In the genomic region with DNA sequence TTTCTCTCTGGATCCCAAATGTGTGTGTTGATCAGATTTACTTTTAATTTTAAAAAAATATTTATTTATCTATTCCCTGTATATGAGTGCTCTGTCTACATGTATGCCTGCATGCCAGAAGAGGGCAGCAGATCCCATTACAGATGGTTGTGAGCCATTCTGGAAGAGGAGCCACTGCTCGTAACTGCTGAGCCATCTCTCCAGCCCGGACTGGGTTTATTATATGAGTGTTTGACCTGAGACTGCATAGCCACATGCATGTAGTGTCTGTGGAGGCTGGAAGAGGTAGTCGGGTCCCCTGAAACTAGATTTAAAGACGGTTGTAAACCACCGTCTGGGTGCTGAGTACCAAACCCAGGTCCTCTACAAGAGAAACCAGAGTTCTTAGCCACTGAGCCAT, we compare ENCODE assay signal across 9 mouse cellular contexts. TPM values are rescaled to one million over a fixed set of nuclear protein-coding genes. Genes with fewer than 3 reads are reported as not detected.
A peak's percentile ranks its signal among the peaks of the same experiment; 100 is the strongest.
DNase-seq lines count a peak whose midpoint lies in the region; ATAC-seq and TF ChIP-seq lines count a peak whose summit lies in the region.
"Had no signal": no experiment of that assay in that cellular context is flagged by ENCODE, and none has a peak within 500 bp of the region (broad histone marks: within the 10 kb centered on the region; RNA-seq: fewer than 3 reads in every experiment).

No protein-coding gene starts in this region.

- H3K4me2 ChIP-seq in embryonic facial prominence, embryonic 12.5 days (replicated peaks), result peak overlapping the region; percentile 55; the same call in 1 of the 2 replicates
- H3K4me2 ChIP-seq in hindbrain, embryonic 15.5 days, result peak overlapping the region; percentile 74
- H3K4me2 ChIP-seq in liver, embryonic 11.5 days, result peak overlapping the region; percentile 73

- no peaks in the 10 kb centered on the region; the same call in 1 of the 2 replicates for H3K79me2 ChIP-seq in MEL (ENCODE audit: control insufficient read depth, insufficient read depth, low read length, poor library complexity)

- WGBS in embryonic facial prominence, embryonic 12.5 days, result 62% methylated on average over 5 of the region's 5 CpGs
- WGBS in hindbrain, embryonic 15.5 days, result 59% methylated on average over 5 of the region's 5 CpGs
- 61% methylated on average over 5 of the region's 5 CpGs for WGBS in liver, embryonic 11.5 days

- H3K27me3 ChIP-seq in MEL (ENCODE audit: control insufficient read depth in 1 of 2, insufficient read depth in 2 of 2, low read length in 2 of 2), result no peaks in the 10 kb centered on the region
- no peaks in the 10 kb centered on the region for H3K27me3 ChIP-seq in embryonic facial prominence, embryonic 12.5 days
- H3K27me3 ChIP-seq in hindbrain, embryonic 15.5 days, result no peaks in the 10 kb centered on the region
- H3K27me3 ChIP-seq in liver, embryonic 11.5 days (replicated peaks; ENCODE audit: control insufficient read depth, insufficient read depth, low read length), result no peaks in the 10 kb centered on the region

- no peak for TF ChIP-seq POLR2A in MEL (IDR thresholded peaks at IDR 0.05; ENCODE audit: control insufficient read depth in 1 of 2, insufficient read depth in 1 of 2, low read depth in 1 of 2, low read length in 2 of 2, poor library complexity in 1 of 2)

- peak overlapping the region; percentile 86 for H3K9ac ChIP-seq in MEL (ENCODE audit: control insufficient read depth, low read depth, low read length, poor library complexity, severe bottlenecking)
- no peak overlapping the region for H3K9ac ChIP-seq in embryonic facial prominence, embryonic 12.5 days
- no peak overlapping the region for H3K9ac ChIP-seq in hindbrain, embryonic 15.5 days
- H3K9ac ChIP-seq in liver, embryonic 11.5 days (ENCODE audit: low read depth, low read length), result peak overlapping the region; percentile 80

- peak; percentile 45 for TF ChIP-seq RAD21 in MEL (IDR thresholded peaks at IDR 0.05; ENCODE audit: low read depth, low read length)

- H3K4me3 ChIP-seq in gastrocnemius, adult 2 months, result peak overlapping the region; percentile 94
- H3K4me3 ChIP-seq in MEL (ENCODE audit: control insufficient read depth in 1 of 2, insufficient read depth in 1 of 2, low read depth in 2 of 2, low read length in 2 of 2), result peak overlapping the region; percentile 87 to 97
- H3K4me3 ChIP-seq in embryonic facial prominence, embryonic 12.5 days, result peak overlapping the region; percentile 49; the same call in 1 of the 2 replicates
- peak overlapping the region; percentile 73; the same call in 1 of the 2 replicates for H3K4me3 ChIP-seq in hindbrain, embryonic 15.5 days
- H3K4me3 ChIP-seq in liver, embryonic 11.5 days (ENCODE audit: low read depth, low read length), result peak overlapping the region; percentile 59

- H3K9me3 ChIP-seq in MEL (replicated peaks; ENCODE audit: insufficient read depth, low read length), result no peaks in the 10 kb centered on the region
- no peaks in the 10 kb centered on the region for H3K9me3 ChIP-seq in embryonic facial prominence, embryonic 12.5 days
- H3K9me3 ChIP-seq in hindbrain, embryonic 15.5 days, result no peaks in the 10 kb centered on the region
- H3K9me3 ChIP-seq in liver, embryonic 11.5 days (ENCODE audit: control insufficient read depth, low read length), result no peaks in the 10 kb centered on the region

- no peak for TF ChIP-seq EP300 in MEL (IDR thresholded peaks at IDR 0.05; ENCODE audit: low read depth in 1 of 2, low read length in 2 of 2)

- no peak for ATAC-seq in embryonic facial prominence, embryonic 12.5 days (ENCODE audit: insufficient number of reproducible peaks, insufficient read depth, low FRiP score, low TSS enrichment)
- 0 out of 2 replicates have a peak, but pooled peaks have one; percentile 27 for ATAC-seq in hindbrain, embryonic 15.5 days (ENCODE audit: low FRiP score, low read depth)
- ATAC-seq in liver, embryonic 11.5 days (replicated peaks; ENCODE audit: low FRiP score), result peak; percentile 52

- intact Hi-C loops in gastrocnemius, adult 2 months (cut with DNase I), result loop anchor here (2.0 to 5.0 kb wide), 3 partner anchors 74 to 178 kb away; partner anchors contain the start of genes Fiz1, Hspbp1 and Zfp524

- no peaks in the 10 kb centered on the region; a peak in 1 of 4 replicates for H3K36me3 ChIP-seq in MEL (ENCODE audit: control insufficient read depth in 1 of 2, insufficient read depth in 2 of 2, low read length in 2 of 2)
- no peaks in the 10 kb centered on the region for H3K36me3 ChIP-seq in embryonic facial prominence, embryonic 12.5 days
- no peaks in the 10 kb centered on the region for H3K36me3 ChIP-seq in hindbrain, embryonic 15.5 days
- no peaks in the 10 kb centered on the region for H3K36me3 ChIP-seq in liver, embryonic 11.5 days (ENCODE audit: control insufficient read depth, insufficient read depth, low read length)

- peak; percentile 59 for DNase-seq in gastrocnemius, adult 2 months
- DNase-seq in gastrocnemius, postnatal 25 days, result no peak
- DNase-seq in MEL (ENCODE audit: low read depth, low spot score), result peak; percentile 78
- no peak for DNase-seq in liver, embryonic 11.5 days (ENCODE audit: low spot score)
- DNase-seq in naive thymus-derived CD4-positive, alpha-beta T cell, adult 2 months (ENCODE audit: low read depth), result peak; percentile 48
- no peak for DNase-seq in gastrocnemius, adult 8-10 months (ENCODE audit: low spot score in 2 of 2)

- H3K4me1 ChIP-seq in MEL (ENCODE audit: control insufficient read depth in 1 of 2, insufficient read depth in 2 of 2, low read length in 2 of 2), result no peaks in the 10 kb centered on the region
- H3K4me1 ChIP-seq in embryonic facial prominence, embryonic 12.5 days, result 0 out of 2 replicates have a peak, but pooled peaks cover 4% of the 10 kb centered on the region
- peaks cover 12% of the 10 kb centered on the region for H3K4me1 ChIP-seq in hindbrain, embryonic 15.5 days (replicated peaks)
- H3K4me1 ChIP-seq in liver, embryonic 11.5 days (replicated peaks; ENCODE audit: control insufficient read depth, insufficient read depth, low read length), result 0 out of 2 replicates have a peak, but pooled peaks cover 2% of the 10 kb centered on the region

- peak; percentile 69 for TF ChIP-seq CTCF in gastrocnemius, adult 2 months (IDR thresholded peaks at IDR 0.05)
- TF ChIP-seq CTCF in MEL (IDR thresholded peaks at IDR 0.05 in 2 of 3, conservative IDR thresholded peaks at IDR 0.05 in 1 of 3; ENCODE audit: control insufficient read depth in 1 of 3, insufficient read depth in 1 of 3, low read depth in 2 of 3, low read length in 3 of 3, poor library complexity in 1 of 3, severe bottlenecking in 1 of 3), result peak; percentile 52 to 65 (median 58)

- H3K27ac ChIP-seq in gastrocnemius, adult 2 months, result peak overlapping the region; percentile 88
- H3K27ac ChIP-seq in MEL (ENCODE audit: control insufficient read depth, low read depth, low read length), result peak overlapping the region; percentile 2; the same call in 1 of the 2 replicates
- H3K27ac ChIP-seq in embryonic facial prominence, embryonic 12.5 days, result no peak overlapping the region
- H3K27ac ChIP-seq in hindbrain, embryonic 15.5 days (replicated peaks), result no peak overlapping the region
- no peak overlapping the region for H3K27ac ChIP-seq in liver, embryonic 11.5 days (ENCODE audit: low read depth, low read length)

RNA-seq across cellular contexts. Expression of gene Isoc2b, which starts 5.0 kb away (rescaled TPM):
- 1 to 10 TPM; 3.9 TPM for total RNA-seq in gastrocnemius, adult 2 months (2021)
- total RNA-seq in gastrocnemius, postnatal 25 days (2021), result 1 to 10 TPM; 4.3 to 4.5 TPM
- total RNA-seq in MEL (2012; rRNA removed), result 2.6 and 2.8 TPM in 2 replicates
- polyA plus RNA-seq in MEL (2012; ENCODE audit: insufficient read depth in 1 of 2, insufficient read length in 2 of 2, low read depth in 1 of 2, low replicate concordance in 2 of 2, missing spikeins in 1 of 2), result 1 to 10 TPM in 1 of 2 experiments, not detected in 1; 3.0 TPM
- polyA plus RNA-seq in embryonic facial prominence, embryonic 12.5 days (2016; fragmentation: Nextera tagmentation; extraction: Ambion mirVana), result 4.1 and 4.4 TPM in 2 replicates
- 3.2 and 4.1 TPM in 2 replicates for polyA plus RNA-seq in hindbrain, embryonic 15.5 days (2015; fragmentation: Nextera tagmentation; extraction: Ambion mirVana)
- 5.2 and 5.3 TPM in 2 replicates for polyA plus RNA-seq in liver, embryonic 11.5 days (2014; fragmentation: Nextera tagmentation; extraction: Ambion mirVana)
- total RNA-seq in gastrocnemius, adult 8-10 months (2022), result 1 to 10 TPM; 3.5 to 5.0 (median 3.8) TPM

RNA-seq across cellular contexts. Expression of gene Isoc2a, which starts 11.9 kb away (rescaled TPM):
- total RNA-seq in gastrocnemius, adult 2 months (2021), result 10 to 100 TPM; 26.4 to 33.5 TPM
- total RNA-seq in gastrocnemius, postnatal 25 days (2021), result 10 to 100 TPM; 21.4 to 24.3 TPM
- total RNA-seq in MEL (2012; rRNA removed), result 11.1 and 12.4 TPM in 2 replicates
- polyA plus RNA-seq in MEL (2012; ENCODE audit: insufficient read depth in 1 of 2, insufficient read length in 2 of 2, low read depth in 1 of 2, low replicate concordance in 2 of 2, missing spikeins in 1 of 2), result 10 to 100 TPM in 1 of 2 experiments, not detected in 1; 20.6 TPM
- polyA plus RNA-seq in embryonic facial prominence, embryonic 12.5 days (2016; fragmentation: Nextera tagmentation; extraction: Ambion mirVana), result 0.74 and 0.93 TPM in 2 replicates
- 0.75 and 0.77 TPM in 2 replicates for polyA plus RNA-seq in hindbrain, embryonic 15.5 days (2015; fragmentation: Nextera tagmentation; extraction: Ambion mirVana)
- polyA plus RNA-seq in liver, embryonic 11.5 days (2014; fragmentation: Nextera tagmentation; extraction: Ambion mirVana), result 1.3 and 1.4 TPM in 2 replicates
- 10 to 100 TPM; 23.6 to 32.4 (median 28.2) TPM for total RNA-seq in gastrocnemius, adult 8-10 months (2022)

RNA-seq across cellular contexts. Expression of gene Shisa7, which starts 20.6 kb away (rescaled TPM):
- total RNA-seq in gastrocnemius, adult 2 months (2021), result not detected
- not detected for total RNA-seq in gastrocnemius, postnatal 25 days (2021)
- total RNA-seq in MEL (2012; rRNA removed), result not detected in 2 replicates
- polyA plus RNA-seq in MEL (2012; ENCODE audit: insufficient read depth in 1 of 2, insufficient read length in 2 of 2, low read depth in 1 of 2, low replicate concordance in 2 of 2, missing spikeins in 1 of 2), result under 1 TPM in 1 of 2 experiments, not detected in 1; 0.07 TPM
- 0.48 and 0.52 TPM in 2 replicates for polyA plus RNA-seq in embryonic facial prominence, embryonic 12.5 days (2016; fragmentation: Nextera tagmentation; extraction: Ambion mirVana)
- 10.8 and 12.8 TPM in 2 replicates for polyA plus RNA-seq in hindbrain, embryonic 15.5 days (2015; fragmentation: Nextera tagmentation; extraction: Ambion mirVana)
- 0.03 and 0.11 TPM in 2 replicates for polyA plus RNA-seq in liver, embryonic 11.5 days (2014; fragmentation: Nextera tagmentation; extraction: Ambion mirVana)
- total RNA-seq in gastrocnemius, adult 8-10 months (2022), result not detected
- total RNA-seq: neutrophil, adult 5-6 weeks had no signal

RNA-seq across cellular contexts. Expression of gene Gm36210, which starts 41.2 kb away (rescaled TPM):
- under 1 TPM; 0.17 to 0.38 TPM for total RNA-seq in gastrocnemius, adult 2 months (2021)
- total RNA-seq in gastrocnemius, postnatal 25 days (2021), result under 1 TPM; 0.21 to 0.36 TPM
- 0.15 TPM in 1 of 2 replicates, not detected in the other for total RNA-seq in MEL (2012; rRNA removed)
- under 1 TPM in 1 of 2 experiments, not detected in 1; 0.97 TPM for polyA plus RNA-seq in MEL (2012; ENCODE audit: insufficient read depth in 1 of 2, insufficient read length in 2 of 2, low read depth in 1 of 2, low replicate concordance in 2 of 2, missing spikeins in 1 of 2)
- not detected in 2 replicates for polyA plus RNA-seq in embryonic facial prominence, embryonic 12.5 days (2016; fragmentation: Nextera tagmentation; extraction: Ambion mirVana)
- polyA plus RNA-seq in hindbrain, embryonic 15.5 days (2015; fragmentation: Nextera tagmentation; extraction: Ambion mirVana), result 0.45 and 0.47 TPM in 2 replicates
- polyA plus RNA-seq in liver, embryonic 11.5 days (2014; fragmentation: Nextera tagmentation; extraction: Ambion mirVana), result 0.22 TPM in 1 of 2 replicates, not detected in the other
- under 1 TPM in 3 of 4 experiments, not detected in 1; 0.29 to 0.81 (median 0.48) TPM for total RNA-seq in gastrocnemius, adult 8-10 months (2022)
- total RNA-seq: neutrophil, adult 5-6 weeks had no signal

RNA-seq across cellular contexts. Expression of gene Zfp628, which starts 49.9 kb away (rescaled TPM):
- 10 to 100 TPM in 1 of 2 experiments, 1 to 10 TPM in 1; 8.5 to 10.7 TPM for total RNA-seq in gastrocnemius, adult 2 months (2021)
- total RNA-seq in gastrocnemius, postnatal 25 days (2021), result 1 to 10 TPM; 6.8 to 8.3 TPM
- 2.5 and 3.3 TPM in 2 replicates for total RNA-seq in MEL (2012; rRNA removed)
- 10 to 100 TPM in 1 of 2 experiments, not detected in 1; 17.6 TPM for polyA plus RNA-seq in MEL (2012; ENCODE audit: insufficient read depth in 1 of 2, insufficient read length in 2 of 2, low read depth in 1 of 2, low replicate concordance in 2 of 2, missing spikeins in 1 of 2)
- polyA plus RNA-seq in embryonic facial prominence, embryonic 12.5 days (2016; fragmentation: Nextera tagmentation; extraction: Ambion mirVana), result 4.0 and 4.3 TPM in 2 replicates
- 3.5 and 4.2 TPM in 2 replicates for polyA plus RNA-seq in hindbrain, embryonic 15.5 days (2015; fragmentation: Nextera tagmentation; extraction: Ambion mirVana)
- polyA plus RNA-seq in liver, embryonic 11.5 days (2014; fragmentation: Nextera tagmentation; extraction: Ambion mirVana), result 3.3 and 3.5 TPM in 2 replicates
- 10 to 100 TPM in 2 of 4 experiments, 1 to 10 TPM in 2; 8.3 to 10.7 (median 9.7) TPM for total RNA-seq in gastrocnemius, adult 8-10 months (2022)

Comparison
In these comparisons a context has a peak if more than half of its experiments do, and no peak if none do; other contexts are left out.
1. DNase-seq: peak in gastrocnemius, adult 2 months (single experiment), MEL (single experiment) and naive thymus-derived CD4-positive, alpha-beta T cell, adult 2 months (single experiment); none in gastrocnemius, postnatal 25 days (single experiment), liver, embryonic 11.5 days (single experiment) and gastrocnemius, adult 8-10 months (0 of 2).
2. H3K27ac ChIP-seq: peak in gastrocnemius, adult 2 months (single experiment) and MEL (single experiment); none in embryonic facial prominence, embryonic 12.5 days (single experiment), hindbrain, embryonic 15.5 days (single experiment) and liver, embryonic 11.5 days (single experiment).
3. H3K9ac ChIP-seq: peak in MEL (single experiment) and liver, embryonic 11.5 days (single experiment); none in embryonic facial prominence, embryonic 12.5 days (single experiment) and hindbrain, embryonic 15.5 days (single experiment).
4. Peak in every context shown above with its lines, with median percentiles within 50 percentile points of each other: H3K4me3 ChIP-seq and H3K4me2 ChIP-seq.